Mouse (Mus musculus) c-Kit-positive CD71-positive TER-119-negative erythroid progenitor cells, embryonic 14.5 days (primary cell): Measurements from ENCODE around the gene Tmem151a.
"Not testable (repeated sequence)": the region's sequence is repeated elsewhere in the genome, so short reads cannot be mapped to it uniquely, and the experiment has no call there.

Source experiments
- DNase-seq: peaks from one replicate; pipeline ENCODE4 v3.0.0-alpha.2; 2013; ENCODE audit warnings: low read depth

Gene Tmem151a

DNA sequence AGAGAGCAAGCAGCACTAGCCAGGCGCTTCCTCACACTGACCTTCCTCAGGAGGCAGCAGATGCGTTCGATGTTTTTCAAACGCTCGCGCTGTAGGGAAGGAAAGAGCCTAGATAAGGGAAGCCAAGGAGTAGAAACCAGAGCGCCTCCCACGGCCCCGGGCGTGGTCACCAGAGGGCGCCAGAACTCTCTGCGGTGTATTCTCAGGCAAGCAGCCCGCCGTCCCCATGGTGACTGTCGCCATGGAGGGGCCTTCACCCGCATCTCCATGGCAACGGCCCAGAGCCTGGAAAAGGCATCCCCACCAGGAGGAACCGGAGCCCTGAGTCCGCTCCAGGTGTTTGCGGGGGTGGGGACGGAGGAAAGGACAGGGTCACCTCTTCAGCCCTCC lies 8.9 kb upstream of the Tmem151a start:
- DNase-seq = peak; percentile 90

DNA sequence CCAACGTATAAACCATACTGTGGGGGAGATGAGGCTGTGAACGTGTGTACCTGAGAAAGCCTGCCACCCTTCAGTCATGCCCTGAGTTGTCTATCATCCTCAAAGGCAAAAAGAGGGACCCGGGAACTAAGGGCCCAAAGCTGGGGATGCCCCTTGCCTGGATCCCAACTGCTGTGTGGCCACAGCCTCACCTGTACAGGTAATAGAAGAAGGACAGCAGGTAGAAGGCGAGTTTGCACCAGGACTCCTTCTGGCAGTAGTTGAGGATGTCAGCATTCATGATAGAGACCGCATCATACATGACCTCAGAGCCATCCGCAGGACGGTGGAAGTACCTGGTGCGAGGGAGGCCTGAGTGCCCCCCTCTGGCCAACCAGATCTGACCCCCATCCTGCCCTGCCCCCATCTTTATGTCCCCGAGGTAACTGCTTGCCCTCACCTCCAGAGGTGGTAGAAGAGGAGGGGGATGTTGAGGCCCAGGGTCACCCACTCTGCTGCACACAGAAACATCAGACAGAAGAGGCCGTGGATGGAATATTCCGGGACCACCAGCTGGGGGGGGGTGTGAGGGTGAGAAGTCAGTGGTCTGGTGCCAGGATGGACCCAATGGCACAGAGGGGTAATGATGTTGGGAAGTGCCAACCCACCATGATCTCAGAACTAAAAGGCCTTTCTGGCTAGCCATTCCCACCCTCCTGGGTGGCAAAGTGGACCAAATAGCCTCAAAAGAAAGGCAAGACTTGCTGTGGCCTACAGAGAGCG lies 8.3 kb upstream of the Tmem151a start:
- DNase-seq = no peak

DNA sequence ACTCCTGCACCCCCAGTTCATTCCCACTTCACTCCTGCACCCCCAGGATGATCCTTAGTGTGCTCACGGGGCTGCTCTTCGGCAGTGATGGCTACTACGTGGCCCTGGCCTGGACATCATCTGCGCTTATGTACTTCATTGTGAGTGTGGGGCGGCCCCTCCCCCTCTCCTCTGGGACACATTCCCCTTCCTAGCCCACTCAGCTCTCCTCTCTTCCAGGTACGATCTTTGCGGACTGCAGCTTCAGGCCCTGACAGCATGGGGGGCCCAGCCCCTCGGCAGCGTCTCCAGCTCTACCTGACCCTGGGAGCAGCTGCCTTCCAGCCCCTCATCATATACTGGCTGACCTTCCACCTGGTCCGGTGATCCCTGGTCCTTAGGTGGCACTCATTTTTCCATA lies 6.8 kb upstream of the Tmem151a start:
- no peak for DNase-seq

GRCm38 (mm10) chr19:5089324-5089723 lies 4.0 kb upstream of the Tmem151a start:
- DNase-seq = no peak

DNA sequence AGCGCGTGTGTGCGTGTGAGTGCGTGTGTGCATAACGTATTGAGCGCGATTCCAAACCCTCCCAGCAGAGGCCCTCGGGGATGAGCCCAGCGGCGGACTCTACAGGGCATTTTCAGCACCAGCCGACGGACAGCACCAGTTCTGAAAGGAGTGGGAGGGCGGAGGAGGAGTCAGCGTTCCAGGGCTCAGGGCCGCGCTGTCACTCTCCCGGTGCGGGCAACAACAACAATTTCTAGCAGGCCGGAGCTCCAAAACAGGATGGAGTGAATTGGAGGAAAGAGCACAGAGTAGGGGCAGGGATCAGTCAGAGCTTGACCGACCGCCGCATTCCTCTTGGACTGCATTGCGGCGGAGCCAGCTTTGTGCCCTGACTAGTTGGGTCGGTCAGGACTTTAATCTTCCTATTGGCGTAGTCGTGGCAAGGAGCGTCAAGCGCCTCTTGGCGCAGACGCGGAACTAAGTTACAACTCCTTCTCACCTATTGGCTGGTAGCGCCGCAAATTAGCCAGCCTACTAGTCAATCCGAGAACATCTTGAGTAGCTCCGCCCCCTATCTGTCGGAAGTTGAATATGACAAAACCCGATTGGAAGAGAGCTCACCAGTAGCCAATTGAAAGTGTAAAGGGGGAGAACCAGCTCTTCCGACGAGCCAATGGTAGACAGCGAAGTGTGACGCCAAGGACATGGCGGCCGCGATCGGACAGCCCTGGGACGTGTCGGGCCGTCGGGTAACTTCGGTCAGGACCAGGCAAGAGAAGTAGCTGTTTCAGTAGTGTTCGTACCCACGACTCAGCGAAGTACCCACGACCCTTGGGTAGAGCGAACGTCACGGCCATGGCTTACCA lies 2.8 kb upstream of the Tmem151a start, which contains the start of gene Yif1a:
Yif1a (plus strand) TSS at position 655 of the 845 bp plus-strand sequence.
- DNase-seq = peak; percentile 98

DNA sequence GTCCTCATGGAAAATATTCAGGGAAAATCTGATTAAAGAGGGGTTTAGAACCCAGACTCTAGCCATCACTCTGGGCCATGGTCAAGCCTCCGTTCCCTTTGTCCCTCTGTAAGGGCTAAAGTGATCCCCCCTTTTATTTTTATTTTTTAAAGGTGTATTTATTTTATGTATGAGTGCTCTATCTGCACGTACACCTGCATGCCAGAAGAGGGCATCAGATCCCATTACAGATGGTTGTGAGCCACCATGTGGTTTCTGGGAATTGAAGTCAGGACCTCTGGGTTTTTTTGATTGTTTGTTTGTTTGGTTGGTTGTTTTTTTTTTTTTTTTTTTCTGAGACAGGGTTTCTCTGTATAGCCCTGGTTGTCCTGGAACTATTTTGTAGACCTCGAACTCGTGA lies 1.2 kb upstream of the Tmem151a start:
- DNase-seq = not testable (repeated sequence)

- DNase-seq = no peak
These were observed 542 bp downstream of the Tmem151a start for GRCm38 (mm10) chr19:5084834-5085144.

DNA sequence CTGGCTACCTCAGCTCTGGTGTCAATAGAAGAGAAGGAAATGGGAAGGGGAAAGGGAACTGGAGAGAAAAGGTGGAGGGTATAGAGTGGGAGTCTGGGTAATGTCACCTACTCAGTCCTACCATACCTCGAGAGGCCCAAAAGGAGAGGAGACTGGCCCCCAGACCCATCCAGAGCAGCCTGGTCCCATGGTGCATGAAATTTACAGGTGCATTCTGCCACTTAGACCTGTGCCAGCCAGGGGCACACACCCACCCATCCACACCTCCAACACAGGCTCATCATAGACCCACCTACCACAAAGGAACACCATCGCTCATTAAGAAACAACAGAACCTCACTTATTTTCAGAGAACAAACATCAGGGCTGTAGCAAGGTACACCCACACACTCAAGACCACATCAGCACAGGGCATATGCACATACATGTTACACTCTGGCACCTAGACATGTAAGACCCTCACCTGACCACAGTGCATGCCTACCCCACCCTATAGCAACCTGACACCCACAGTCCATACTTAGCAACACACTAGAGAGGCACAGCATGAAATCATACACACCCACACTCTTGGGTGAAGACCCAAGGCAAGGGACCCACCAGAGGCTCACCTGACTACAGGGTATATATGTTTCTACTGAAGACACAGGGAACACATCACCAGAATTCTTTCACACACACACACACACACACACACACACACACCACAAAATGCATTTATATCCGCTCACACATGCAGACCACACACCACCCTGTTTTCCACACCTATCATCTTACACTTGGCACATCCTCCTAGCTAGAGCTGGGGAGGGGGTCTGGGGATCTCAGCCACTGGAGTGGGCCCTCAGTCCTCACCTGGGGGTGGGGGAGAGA lies 1.1 kb downstream of the Tmem151a start:
- DNase-seq = no peak

DNA sequence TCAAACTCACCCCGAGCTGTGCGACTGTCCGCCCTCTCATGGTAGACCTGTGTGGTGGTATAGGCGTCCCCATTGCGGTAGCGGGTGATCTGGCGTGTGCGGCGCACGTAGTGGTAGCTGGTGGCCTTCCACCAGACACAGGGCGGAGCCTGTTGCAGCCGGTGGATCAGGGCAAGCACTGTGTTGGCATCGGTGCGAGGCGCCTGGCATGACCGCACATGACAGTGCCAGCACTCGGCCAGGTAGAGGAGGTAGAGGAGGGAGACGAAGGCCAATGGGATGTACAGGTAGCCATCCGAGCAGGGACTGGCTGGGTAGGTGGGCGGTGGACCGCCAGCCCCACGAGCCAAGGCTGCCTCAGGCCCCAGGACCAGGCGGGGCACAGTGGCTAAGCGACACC lies 2.7 kb downstream of the Tmem151a start:
- no peak for DNase-seq

DNA sequence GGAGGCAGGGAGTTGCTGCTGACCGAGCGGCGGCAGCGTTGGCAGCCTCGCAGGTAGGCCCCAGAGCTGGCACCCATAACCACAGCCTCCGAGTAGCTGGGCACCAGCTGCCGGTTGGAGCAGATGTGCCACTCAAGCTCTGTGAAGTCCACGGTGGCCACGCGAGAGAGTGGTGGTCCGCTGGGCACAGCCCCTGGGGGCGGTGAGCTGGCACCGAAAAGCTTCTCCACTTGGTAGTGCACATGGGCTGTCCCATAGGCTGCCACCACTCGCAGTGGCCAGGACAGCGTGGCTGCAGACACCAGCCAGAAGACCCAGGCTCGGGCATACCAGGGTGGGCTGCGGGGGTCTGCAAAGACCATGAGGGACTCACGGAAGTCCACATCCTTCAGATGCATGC lies 3.3 kb downstream of the Tmem151a start:
- DNase-seq = no peak

GRCm38 (mm10) chr19:5079279-5079678 lies 6.1 kb downstream of the Tmem151a start:
- no peak for DNase-seq

DNA sequence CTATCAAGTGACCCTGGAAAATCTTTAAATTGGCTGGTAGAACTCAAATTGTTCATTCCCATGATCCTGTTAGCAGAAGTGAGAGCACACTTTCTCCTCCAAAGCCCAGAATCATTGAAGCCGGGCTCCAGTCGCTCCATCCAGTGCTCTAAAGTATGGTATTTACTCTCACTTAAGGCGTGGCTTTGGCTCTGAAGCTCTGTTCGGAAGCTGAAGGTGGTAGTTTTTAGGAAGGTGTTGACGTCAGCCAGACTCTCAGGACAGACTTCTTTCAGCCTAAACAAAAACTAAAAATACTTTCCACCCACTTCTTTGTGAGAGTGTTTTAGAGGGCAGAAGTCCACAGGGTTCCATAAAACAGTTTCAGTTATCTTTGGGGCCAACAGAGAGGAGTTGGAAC lies 11.8 kb downstream of the Tmem151a start:
- no peak for DNase-seq

DNA sequence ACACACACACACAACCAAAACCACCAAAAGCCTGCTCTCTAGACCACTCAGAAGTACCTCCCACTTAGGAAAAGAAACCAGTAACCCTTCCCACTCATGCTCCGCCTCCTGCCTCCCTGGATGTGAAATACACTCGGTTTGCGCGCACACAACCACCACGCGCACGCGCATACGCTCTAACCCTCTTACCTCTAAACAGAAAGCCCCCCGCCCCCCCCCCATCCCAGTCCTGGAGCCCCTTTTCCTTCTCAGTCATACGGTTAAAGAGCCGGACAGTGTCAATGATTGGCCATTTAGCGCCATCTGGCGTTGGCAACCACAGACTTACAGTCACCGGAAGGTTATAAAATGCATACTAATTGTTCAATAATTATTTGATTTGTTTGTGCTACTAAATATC lies 12.3 kb downstream of the Tmem151a start:
- no peak for DNase-seq

- no peak for DNase-seq
These were observed 12.8 kb downstream of the Tmem151a start for GRCm38 (mm10) chr19:5072389-5073019.

GRCm38 (mm10) chr19:5071545-5072369 lies 13.6 kb downstream of the Tmem151a start:
- DNase-seq = peak; percentile 94

GRCm38 (mm10) chr19:5071077-5071476 lies 14.3 kb downstream of the Tmem151a start:
- no peak for DNase-seq

GRCm38 (mm10) chr19:5069978-5070377 lies 15.4 kb downstream of the Tmem151a start:
- DNase-seq = no peak

- no peak for DNase-seq
These were observed 15.8 kb downstream of the Tmem151a start for GRCm38 (mm10) chr19:5069486-5069885.

GRCm38 (mm10) chr19:5068570-5069234 lies 16.6 kb downstream of the Tmem151a start:
- no peak for DNase-seq

GRCm38 (mm10) chr19:5067867-5068569 lies 17.3 kb downstream of the Tmem151a start, which contains the start of gene Cd248:
TSS of gene Cd248 (plus strand) at chr19:5068078.
- no peak for DNase-seq
